Mouse (Mus musculus): ENCODE measurements around the gene Ublcp1. TPM values are rescaled to one million over a fixed set of nuclear protein-coding genes. Genes with fewer than 3 reads are reported as not detected.

Gene Ublcp1
- polyA plus RNA-seq, 1 experiment from 2014 or later: 61.7 TPM

DNA sequence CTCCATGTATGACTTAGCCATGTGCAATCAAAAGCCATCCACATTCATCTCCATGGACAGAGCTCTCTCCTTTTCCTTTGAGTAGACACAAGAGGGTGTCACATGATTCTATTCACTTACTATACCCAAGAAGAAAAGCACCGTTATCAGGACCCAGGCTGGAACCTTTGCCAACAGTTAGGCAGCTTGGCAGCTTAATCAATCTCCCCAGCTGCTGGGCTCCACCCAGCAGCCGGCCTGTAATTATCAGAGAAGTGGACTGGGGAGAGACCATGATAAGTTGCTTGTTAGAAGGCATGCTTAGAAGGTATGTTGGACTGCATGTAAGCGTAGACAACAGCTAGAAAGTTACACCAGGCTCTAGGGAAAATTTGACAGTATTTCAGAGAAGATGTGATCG, 38.6 kb upstream of the Ublcp1 start:
- Histone ChIP-seq H3K9me3 (replicated peaks) (no peaks in the 10 kb centered on the region), H3K36me3 (no peaks in the 10 kb centered on the region), H3K27ac (replicated peaks) (no peak overlapping the region), H3K4me3 (replicated peaks) (no peak overlapping the region), H3K9ac (replicated peaks) (no peak overlapping the region), H3K4me1 (no peaks in the 10 kb centered on the region), H3K27me3 (replicated peaks) (no peaks in the 10 kb centered on the region), H3K4me2 (no peak overlapping the region)
- WGBS: 64% methylated on average over 4 of the region's 4 CpGs
- no peak for ATAC-seq (ENCODE audit: low FRiP score)

DNA sequence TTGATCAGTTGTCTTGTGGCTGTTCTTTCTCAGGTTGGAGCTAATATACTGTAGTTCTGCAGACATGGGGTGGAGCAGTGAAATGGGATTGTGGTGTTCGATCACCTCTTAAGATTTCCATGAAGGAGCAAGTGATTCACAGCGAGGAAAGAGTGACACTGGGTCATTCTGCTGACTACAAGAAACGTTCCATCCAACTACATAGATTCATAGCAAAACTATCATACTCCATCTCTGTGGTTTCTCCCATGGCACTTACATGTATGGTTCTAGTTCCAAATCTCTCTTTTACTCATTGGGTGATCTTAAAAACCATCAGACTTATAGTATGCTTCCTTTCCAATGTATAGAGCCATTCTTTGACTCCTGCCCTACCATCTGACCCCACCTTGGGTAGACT, 34.5 kb upstream of the Ublcp1 start:
- Histone ChIP-seq H3K36me3 (no peaks in the 10 kb centered on the region), H3K27ac (replicated peaks) (no peak overlapping the region), H3K9me3 (replicated peaks) (no peaks in the 10 kb centered on the region), H3K9ac (replicated peaks) (no peak overlapping the region), H3K4me1 (no peaks in the 10 kb centered on the region), H3K4me2 (no peak overlapping the region), H3K27me3 (replicated peaks) (no peaks in the 10 kb centered on the region), H3K4me3 (replicated peaks) (no peak overlapping the region)
- WGBS: 87% methylated on average over 3 of the region's 3 CpGs
- ATAC-seq (ENCODE audit: low FRiP score): no peak

DNA sequence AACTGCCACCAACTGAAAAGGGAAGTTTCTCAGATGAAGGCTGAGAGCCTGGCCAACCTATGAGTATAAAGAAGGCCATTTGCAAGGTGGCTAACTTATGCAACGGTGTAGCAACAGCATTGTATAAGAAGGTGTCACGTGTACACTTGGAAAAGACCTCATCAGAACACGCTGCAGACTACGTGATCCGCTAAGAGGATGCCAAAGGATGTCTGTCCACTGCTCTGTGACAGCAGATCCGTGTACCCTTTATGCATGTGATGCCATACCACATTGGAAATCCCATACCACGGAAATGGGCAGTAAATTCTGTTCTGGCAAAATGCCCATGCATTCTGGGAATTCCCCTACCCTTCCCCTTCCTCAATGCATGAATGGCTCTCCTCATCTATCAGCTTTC, 33.8 kb upstream of the Ublcp1 start:
- no peak overlapping the region for H3K9ac ChIP-seq (replicated peaks)
- no peaks in the 10 kb centered on the region for H3K36me3 ChIP-seq
- ATAC-seq (ENCODE audit: low FRiP score): no peak
- no peaks in the 10 kb centered on the region for H3K9me3 ChIP-seq (replicated peaks)
- H3K4me2 ChIP-seq: no peak overlapping the region
- no peak overlapping the region for H3K27ac ChIP-seq (replicated peaks)
- H3K27me3 ChIP-seq (replicated peaks): no peaks in the 10 kb centered on the region
- H3K4me1 ChIP-seq: no peaks in the 10 kb centered on the region
- WGBS: 93% methylated on average over 7 of the region's 7 CpGs
- no peak overlapping the region for H3K4me3 ChIP-seq (replicated peaks)

DNA sequence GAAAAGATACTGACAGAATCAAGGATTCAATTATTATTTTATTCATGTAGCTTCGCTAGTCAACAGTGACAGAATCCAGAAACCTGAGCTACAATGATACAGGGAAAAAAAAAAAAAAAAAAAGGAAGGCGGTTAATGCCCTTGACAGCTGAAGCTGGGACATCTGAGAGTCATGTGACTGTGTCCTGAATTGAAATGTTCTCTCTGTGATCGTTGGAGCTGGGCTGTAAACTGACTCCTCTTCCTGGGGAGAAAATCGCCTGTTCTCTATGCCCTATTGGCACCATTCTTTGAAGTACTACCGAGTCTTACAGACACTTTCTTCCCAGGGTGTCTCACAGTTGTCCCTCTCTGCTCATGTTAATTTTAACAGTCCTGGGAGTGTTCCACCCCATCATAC, 32.6 kb upstream of the Ublcp1 start:
- no peak overlapping the region for H3K9ac ChIP-seq (replicated peaks)
- no peaks in the 10 kb centered on the region for H3K36me3 ChIP-seq
- no peak for ATAC-seq (ENCODE audit: low FRiP score)
- WGBS: 46% methylated on average over 5 of the region's 5 CpGs
- H3K4me2 ChIP-seq: no peak overlapping the region
- no peaks in the 10 kb centered on the region for H3K4me1 ChIP-seq
- no peak overlapping the region for H3K27ac ChIP-seq (replicated peaks)
- H3K9me3 ChIP-seq (replicated peaks): no peaks in the 10 kb centered on the region
- H3K4me3 ChIP-seq (replicated peaks): no peak overlapping the region
- no peaks in the 10 kb centered on the region for H3K27me3 ChIP-seq (replicated peaks)

DNA sequence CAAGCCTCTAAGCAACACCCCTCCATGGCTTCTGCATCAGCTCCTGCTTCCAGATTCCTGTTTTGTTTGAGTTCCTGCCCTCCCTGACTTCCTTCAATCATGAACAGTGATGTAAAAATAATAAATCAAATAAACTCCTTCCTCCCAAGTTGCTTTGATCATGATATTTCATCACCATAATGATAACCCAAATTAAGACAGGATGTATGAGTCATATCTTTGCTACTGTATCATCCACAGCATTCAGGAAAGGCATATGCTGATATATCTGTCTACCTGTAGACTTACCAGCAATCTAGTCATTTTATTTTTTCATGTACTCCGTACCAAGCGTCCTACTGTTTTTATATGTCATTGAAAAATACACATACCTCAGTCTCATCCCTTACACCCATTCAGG, 31.2 kb upstream of the Ublcp1 start:
- H3K27me3 ChIP-seq (replicated peaks): no peaks in the 10 kb centered on the region
- H3K36me3 ChIP-seq: no peaks in the 10 kb centered on the region
- no peak overlapping the region for H3K27ac ChIP-seq (replicated peaks)
- H3K9me3 ChIP-seq (replicated peaks): no peaks in the 10 kb centered on the region
- no peak for ATAC-seq (ENCODE audit: low FRiP score)
- no peaks in the 10 kb centered on the region for H3K4me1 ChIP-seq
- no peak overlapping the region for H3K4me3 ChIP-seq (replicated peaks)
- 93% methylated on average over 2 of the region's 2 CpGs for WGBS
- H3K9ac ChIP-seq (replicated peaks): no peak overlapping the region
- no peak overlapping the region for H3K4me2 ChIP-seq

DNA sequence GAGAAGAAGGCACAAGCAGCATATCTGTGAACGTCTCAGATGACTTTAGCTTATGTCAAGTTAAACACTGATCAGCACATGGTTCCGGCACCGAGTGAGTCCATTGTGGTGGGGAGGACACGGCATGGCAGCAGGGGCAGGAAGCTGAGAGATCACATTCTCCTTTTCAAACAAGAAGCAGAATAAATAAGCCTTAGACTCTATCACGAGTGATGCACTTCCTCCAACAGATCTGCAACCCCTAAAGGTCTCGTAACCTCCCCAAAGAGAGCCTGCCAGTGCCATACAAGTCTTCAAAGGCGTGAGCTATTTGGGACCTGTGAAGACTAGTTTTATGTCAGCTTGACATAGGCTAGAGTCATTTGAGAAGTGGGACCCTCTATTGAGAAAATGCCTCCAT, 30.7 kb upstream of the Ublcp1 start:
- Histone ChIP-seq H3K27me3 (replicated peaks) (no peaks in the 10 kb centered on the region), H3K4me3 (replicated peaks) (no peak overlapping the region), H3K9ac (replicated peaks) (no peak overlapping the region), H3K4me1 (no peaks in the 10 kb centered on the region), H3K4me2 (no peak overlapping the region), H3K36me3 (no peaks in the 10 kb centered on the region), H3K27ac (replicated peaks) (no peak overlapping the region), H3K9me3 (replicated peaks) (no peaks in the 10 kb centered on the region)
- no peak for ATAC-seq (ENCODE audit: low FRiP score)
- WGBS: 81% methylated on average over 7 of the region's 7 CpGs

DNA sequence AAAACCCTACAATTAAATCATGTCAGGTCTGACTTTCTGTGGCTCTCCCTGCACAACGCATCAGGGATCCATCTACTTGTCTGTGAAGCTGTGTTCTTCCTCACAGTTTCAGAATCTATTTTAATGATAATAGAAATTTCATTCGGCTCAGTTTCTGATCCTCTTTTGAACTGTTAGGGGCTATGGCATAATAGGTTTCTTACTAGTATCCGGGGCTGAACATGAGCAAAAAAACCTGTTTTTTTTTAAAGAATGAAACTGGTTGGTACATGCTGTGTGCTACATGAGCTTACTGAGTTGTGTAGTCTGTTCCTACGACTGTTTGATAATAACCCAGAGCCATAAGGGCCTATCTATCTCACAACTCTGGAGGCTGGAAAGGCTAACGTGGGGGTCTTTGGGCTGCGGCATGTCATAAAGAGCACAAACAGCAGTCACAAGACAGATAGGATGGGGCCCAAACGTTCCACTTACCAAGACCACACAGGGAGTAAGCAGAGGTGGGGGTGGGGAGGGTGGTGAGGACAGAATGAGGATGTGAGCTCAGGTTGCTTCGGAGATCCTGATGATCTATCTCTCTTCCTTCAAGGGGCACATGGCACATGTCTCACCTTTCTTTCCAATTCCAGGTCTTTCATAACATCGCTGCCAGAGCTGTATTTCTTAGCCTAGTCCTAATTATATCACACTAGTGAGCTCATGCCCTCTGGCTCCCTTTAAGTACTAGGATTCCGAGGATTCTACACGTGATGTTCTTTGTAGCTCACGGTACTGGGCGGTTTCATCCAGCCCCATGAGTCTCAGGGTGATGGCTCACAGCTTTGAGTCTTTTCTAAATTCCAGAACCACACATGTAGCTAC, 28.3 kb upstream of the Ublcp1 start:
- Histone ChIP-seq H3K9ac (replicated peaks) (no peak overlapping the region), H3K4me3 (replicated peaks) (no peak overlapping the region), H3K4me1 (no peaks in the 10 kb centered on the region), H3K36me3 (no peaks in the 10 kb centered on the region), H3K9me3 (replicated peaks) (no peaks in the 10 kb centered on the region), H3K4me2 (no peak overlapping the region), H3K27me3 (replicated peaks) (no peaks in the 10 kb centered on the region), H3K27ac (replicated peaks) (no peak overlapping the region)
- 73% methylated on average over 13 of the region's 13 CpGs for WGBS
- no peak for ATAC-seq (ENCODE audit: low FRiP score)

DNA sequence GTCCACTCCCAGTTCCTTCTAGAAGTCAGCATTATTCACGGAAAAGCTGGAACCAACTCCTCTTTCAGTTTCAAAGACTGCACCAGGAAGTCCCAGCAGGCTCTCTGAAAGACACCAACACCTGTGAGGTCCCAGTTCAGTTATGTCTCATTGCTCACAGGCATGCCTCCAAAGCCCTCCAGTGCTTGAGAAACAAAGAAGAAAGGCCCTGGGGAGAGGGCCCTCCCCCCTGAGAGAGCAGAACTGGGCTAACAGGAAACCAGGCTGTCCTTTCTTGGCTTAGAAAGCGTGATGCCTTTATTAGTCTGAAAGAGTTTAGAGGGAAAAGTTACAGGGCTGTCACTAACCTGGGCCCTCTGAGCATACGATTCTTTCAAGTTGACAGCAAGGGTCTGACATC, 25.9 kb upstream of the Ublcp1 start:
- Histone ChIP-seq H3K36me3 (no peaks in the 10 kb centered on the region), H3K27me3 (replicated peaks) (no peaks in the 10 kb centered on the region), H3K27ac (replicated peaks) (no peak overlapping the region; the same call in 1 of the 2 replicates), H3K4me1 (no peaks in the 10 kb centered on the region), H3K9ac (replicated peaks) (no peak overlapping the region), H3K4me2 (no peak overlapping the region), H3K9me3 (replicated peaks) (no peaks in the 10 kb centered on the region), H3K4me3 (replicated peaks) (no peak overlapping the region)
- ATAC-seq (ENCODE audit: low FRiP score): no peak
- 64% methylated on average over 3 of the region's 3 CpGs for WGBS

DNA sequence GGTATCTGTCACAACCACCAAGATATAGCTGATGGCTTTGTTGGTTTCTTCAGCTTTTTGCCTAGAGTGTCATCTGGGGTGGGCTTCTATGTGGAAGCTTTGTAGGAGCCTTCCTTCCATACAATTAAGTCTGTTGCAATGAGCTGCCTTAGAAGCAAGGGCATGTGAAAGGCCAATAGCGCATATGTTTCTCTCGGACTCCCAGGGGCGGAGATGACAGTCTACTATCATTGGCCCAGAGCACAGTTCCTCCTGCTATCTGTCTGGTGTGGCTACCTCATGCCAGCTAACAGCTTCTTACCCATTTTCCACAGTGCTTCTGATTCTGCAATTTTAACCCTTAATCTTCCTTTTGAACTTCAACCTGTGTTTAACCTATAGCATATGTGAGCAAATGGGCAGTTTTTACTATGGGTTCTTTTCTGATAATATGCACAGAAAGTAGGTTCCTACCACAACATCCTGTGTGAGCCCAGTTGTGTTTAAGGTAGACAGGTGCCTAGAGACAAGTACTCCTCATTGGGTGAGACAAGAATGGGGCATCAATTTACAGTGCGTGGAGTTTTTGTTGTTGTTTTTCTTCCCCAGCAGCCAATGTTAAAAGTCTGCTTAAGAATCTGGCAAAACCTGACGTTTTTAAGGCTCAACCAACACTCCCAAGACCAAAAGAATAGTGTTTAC, 24.5 kb upstream of the Ublcp1 start:
- H3K4me2 ChIP-seq: no peak overlapping the region
- H3K9ac ChIP-seq (replicated peaks): no peak overlapping the region
- no peak overlapping the region for H3K4me3 ChIP-seq (replicated peaks)
- no peaks in the 10 kb centered on the region for H3K9me3 ChIP-seq (replicated peaks)
- WGBS: 87% methylated on average over 5 of the region's 5 CpGs
- no peak for ATAC-seq (ENCODE audit: low FRiP score)
- H3K27me3 ChIP-seq (replicated peaks): no peaks in the 10 kb centered on the region
- H3K4me1 ChIP-seq: no peaks in the 10 kb centered on the region
- H3K27ac ChIP-seq (replicated peaks): no peak overlapping the region
- no peaks in the 10 kb centered on the region for H3K36me3 ChIP-seq

DNA sequence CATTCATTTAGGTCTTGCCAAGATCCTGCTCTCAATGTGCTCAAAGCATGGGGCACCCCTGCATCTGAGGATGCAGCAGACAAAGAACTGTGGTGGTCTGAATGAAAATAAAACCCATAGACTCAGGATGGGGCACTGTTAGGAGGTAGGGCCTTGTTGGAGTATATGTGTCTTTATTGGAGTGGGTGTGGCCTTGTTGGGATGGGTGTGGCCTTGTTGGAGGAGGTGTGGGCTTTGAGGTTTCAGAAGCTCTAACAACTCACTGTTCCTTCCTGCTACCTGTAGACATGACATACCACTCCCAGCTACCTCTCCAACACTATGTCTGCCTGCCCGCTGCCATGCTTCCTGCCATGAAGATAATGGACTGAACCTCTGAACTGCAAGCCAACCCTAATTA, 18.8 kb upstream of the Ublcp1 start:
- WGBS: 93% methylated on average over 1 of the region's 1 CpGs
- Histone ChIP-seq H3K36me3 (no peaks in the 10 kb centered on the region), H3K27me3 (replicated peaks) (no peaks in the 10 kb centered on the region)

DNA sequence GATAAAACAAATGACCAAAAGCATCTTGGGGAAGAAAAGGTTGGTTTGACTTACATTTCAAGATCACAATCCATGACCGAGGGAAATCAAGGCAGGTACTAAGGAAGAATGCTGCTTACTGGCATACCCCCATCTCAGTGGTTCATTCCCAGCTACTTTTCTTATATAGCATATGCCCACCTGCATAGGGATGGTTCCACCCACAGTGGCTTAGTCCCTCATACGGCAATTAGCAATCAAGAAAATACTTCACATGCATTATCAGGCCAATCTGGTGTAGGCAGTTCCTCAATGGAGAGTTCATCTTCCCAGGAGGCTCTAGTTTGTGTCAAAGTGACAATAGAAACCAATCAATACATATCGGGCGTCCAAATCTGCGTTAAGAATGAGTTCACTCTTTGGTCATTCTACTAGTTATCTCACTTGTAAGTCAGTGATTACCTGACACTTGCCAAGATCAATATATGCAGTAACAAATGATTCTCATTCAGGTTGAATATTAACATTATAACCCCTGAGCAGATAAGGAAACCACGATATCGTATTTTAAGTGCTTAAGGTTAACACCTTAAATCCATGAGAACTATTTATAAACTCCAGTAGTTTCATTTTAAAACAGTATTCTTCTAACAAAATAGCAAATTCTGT, 14.9 kb upstream of the Ublcp1 start:
- Histone ChIP-seq H3K9me3 (replicated peaks) (no peaks in the 10 kb centered on the region), H3K36me3 (no peaks in the 10 kb centered on the region), H3K9ac (replicated peaks) (no peak overlapping the region), H3K27me3 (replicated peaks) (no peaks in the 10 kb centered on the region), H3K4me3 (replicated peaks) (no peak overlapping the region), H3K4me1 (no peaks in the 10 kb centered on the region), H3K4me2 (no peak overlapping the region), H3K27ac (replicated peaks) (no peak overlapping the region)
- no peak for ATAC-seq (ENCODE audit: low FRiP score)
- WGBS: 93% methylated on average over 7 of the region's 7 CpGs

More for the DNA sequence above, 18.8 kb upstream of the Ublcp1 start:
- H3K27ac ChIP-seq (replicated peaks): no peak overlapping the region
- no peak for ATAC-seq (ENCODE audit: low FRiP score)
- no peak overlapping the region for H3K4me3 ChIP-seq (replicated peaks)
- H3K4me2 ChIP-seq: no peak overlapping the region
- no peak overlapping the region for H3K9ac ChIP-seq (replicated peaks)
- no peaks in the 10 kb centered on the region for H3K9me3 ChIP-seq (replicated peaks)
- H3K4me1 ChIP-seq: no peaks in the 10 kb centered on the region

DNA sequence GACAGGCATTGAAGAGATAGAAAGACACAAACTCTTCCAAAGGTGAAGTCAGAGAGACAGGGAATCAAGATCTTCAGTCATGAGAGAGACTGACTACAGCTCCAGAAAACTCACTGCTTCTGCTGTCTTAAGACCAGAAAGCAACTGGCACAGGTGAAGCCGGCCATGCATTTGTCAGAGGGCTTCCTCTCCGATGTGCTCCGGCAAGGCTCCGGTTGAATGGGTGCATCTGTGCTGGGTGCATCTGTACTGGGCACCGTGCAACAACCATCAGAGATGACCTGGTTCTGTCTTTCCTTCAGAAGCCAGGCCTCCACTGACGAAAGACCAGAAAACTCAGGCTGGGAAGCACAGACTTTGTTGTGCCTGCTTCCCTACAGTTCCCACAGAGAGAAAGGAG, 9.9 kb upstream of the Ublcp1 start:
- Histone ChIP-seq H3K27ac (replicated peaks) (no peak overlapping the region), H3K4me3 (replicated peaks) (no peak overlapping the region), H3K9me3 (replicated peaks) (no peaks in the 10 kb centered on the region), H3K27me3 (replicated peaks) (no peaks in the 10 kb centered on the region), H3K4me1 (no peaks in the 10 kb centered on the region), H3K9ac (replicated peaks) (no peak overlapping the region), H3K36me3 (no peaks in the 10 kb centered on the region), H3K4me2 (no peak overlapping the region)
- no peak for ATAC-seq (ENCODE audit: low FRiP score)
- WGBS: 89% methylated on average over 6 of the region's 6 CpGs

Measured in neural tube, embryonic 15.5 days (tissue).